Mouse (Mus musculus): Measurements from ENCODE around the gene Pitpnm2.
A peak's percentile ranks its signal among the peaks of the same experiment; 100 is the strongest.

The Pitpnm2 gene

DNA sequence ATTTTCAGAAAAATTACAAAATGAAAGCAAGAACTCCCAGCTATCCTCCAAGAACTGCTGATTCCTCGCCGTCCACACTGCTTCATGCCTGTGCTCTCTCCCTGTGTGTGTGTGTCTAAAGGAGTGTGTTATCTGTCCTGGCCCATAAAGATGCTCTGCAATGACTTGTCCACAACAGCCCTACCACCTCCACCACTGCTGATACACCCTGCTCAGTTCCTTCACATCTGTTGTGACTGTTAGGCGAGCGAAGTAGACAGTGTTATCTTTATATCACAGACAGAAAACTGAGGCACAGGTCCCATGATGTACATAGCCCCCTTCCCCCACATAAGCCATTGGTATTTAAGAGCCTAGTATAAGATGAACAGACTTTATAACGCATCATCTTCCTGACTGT, 67.5 kb downstream of the Pitpnm2 start:
- no peak for DNase-seq (ENCODE audit: low read depth, low spot score)

DNA sequence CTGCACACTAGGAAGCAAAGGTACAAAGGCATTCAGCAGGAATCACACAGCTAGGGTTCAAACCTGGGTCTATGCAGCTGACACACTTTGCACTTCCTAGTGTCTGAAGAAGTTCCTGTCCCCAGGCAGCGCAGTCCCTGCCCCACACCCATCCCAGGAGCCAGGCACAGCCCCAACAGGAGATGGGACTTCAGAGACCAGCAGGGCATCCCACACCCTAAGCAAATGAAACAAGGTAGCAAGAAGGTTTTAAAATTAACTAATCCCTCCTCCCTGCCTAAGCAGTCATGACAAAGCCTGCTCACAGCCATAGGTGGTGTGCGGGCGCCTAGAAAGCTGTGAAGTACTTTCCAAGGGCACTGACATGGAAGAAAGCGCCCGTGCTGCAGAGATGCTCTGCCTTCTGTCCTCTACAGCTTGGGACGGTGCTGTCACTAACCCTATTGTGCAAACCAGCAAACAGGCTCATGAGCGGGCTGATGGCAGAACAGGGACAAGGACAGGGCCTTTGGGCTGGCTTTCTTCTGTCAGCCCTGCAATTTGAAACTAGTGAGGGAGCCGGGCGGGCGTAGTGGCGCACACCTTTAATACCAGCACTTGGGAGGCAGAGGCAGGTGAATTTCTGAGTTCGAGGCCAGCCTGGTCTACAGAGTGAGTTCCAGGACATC, 68.9 kb downstream of the Pitpnm2 start:
- no peak for DNase-seq (ENCODE audit: low read depth, low spot score)

DNA sequence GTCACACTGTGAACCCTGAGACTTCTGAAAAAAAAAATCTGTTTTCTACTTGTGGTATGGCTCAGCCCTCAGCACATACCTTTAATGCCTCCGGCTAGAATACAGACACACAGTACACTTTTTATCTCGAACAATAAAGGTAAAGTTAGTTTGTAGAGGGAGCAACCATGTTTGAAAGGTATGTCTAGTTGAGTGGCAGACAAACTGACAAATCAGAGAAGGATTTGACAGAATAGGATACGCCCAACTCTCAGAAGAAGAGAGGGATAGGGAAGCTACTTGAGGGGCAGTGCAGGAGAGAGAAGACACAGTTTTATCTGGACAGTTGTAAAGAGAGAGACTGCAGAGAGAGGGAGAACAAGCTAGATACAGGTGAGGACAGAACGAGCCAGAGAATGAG, 70.1 kb downstream of the Pitpnm2 start:
- DNase-seq (ENCODE audit: low read depth, low spot score): no peak

DNA sequence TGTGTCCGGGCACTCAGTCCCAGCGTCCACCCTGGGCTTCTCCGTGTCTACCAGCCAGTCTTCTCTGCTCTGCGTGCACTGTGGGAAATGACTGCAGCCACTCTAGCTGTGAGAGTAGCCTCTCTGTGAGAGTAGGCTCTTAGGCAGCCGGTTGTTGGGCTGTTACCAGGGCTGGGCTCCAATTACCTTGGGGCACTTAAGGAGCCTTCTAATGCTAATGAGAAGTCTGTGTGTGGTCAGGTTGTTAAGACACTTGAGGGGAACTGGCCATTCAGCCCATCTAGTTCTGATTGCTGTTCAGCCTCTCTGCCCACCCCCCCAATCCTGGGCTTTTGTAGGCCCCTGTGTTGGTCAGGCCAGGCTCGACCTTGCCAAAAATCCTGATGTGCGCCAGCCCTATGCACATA, 72.8 kb downstream of the Pitpnm2 start:
- DNase-seq (ENCODE audit: low read depth, low spot score): no peak

DNA sequence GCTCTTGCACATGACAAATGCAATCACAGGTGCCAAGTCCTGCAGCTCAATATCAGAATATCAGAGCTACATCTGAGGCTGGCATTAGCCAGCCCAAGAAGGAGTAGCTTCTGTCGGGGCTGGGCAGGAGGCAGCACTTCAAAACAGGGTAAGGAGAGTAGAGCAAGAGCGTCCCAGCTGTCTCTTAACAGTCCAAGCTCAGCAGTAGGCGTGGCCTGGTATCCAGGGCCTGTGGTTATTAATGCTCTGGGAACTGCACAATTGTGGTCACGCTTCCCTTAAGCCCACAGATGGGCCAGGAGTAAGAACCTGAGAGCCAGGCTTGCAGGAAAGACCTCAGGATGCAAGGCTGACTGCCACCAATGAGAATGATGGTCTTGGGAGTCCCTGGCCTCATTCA, 74.4 kb downstream of the Pitpnm2 start:
- peak; percentile 65 for DNase-seq (ENCODE audit: low read depth, low spot score)

DNA sequence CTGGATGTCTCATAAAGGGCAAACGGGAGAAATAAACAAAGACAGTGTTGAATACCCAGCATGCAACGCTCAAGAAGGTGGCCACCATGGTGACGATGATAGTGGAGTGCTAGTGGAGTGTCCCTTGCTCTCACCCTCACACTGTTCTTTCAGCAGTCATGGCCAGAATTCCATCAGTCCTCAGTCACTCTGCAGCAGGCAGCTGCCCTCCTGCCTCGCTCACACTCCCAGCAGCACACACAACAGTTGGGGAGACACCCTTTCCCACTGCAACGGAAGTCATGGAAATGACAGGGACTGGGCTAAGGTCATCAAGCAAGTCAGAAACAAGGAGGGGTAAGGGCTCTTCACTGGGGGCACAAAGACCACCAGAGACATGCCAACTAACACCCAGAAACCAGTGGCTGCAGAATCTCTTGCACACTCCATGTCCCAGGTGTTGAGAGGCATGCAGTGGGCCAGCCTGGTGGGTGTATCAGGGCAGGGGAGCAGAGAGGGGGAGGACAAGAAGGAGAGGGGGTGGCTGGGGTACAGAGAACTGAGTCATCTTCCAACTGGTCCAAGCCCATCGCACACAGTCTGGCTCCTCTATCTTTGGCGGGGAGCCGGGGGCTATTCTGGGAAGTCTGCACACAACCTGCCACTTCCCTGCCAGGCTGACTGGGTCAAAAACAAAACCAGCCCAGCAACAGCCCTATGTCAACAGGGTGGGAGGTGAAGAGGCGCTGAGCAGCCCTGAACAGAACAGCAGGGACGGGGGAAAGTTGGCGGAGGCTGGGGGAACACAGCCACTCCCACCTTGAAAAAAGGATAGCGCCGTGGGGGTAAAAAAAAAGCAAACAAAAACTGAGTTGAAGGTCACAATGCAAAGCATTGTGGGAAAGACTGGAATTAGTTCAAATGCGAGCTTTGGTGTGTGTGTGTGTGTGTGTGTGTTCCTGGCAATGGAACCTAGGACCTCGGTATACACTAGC, 76.3 kb downstream of the Pitpnm2 start:
- peak; percentile 83 for DNase-seq (ENCODE audit: low read depth, low spot score)

DNA sequence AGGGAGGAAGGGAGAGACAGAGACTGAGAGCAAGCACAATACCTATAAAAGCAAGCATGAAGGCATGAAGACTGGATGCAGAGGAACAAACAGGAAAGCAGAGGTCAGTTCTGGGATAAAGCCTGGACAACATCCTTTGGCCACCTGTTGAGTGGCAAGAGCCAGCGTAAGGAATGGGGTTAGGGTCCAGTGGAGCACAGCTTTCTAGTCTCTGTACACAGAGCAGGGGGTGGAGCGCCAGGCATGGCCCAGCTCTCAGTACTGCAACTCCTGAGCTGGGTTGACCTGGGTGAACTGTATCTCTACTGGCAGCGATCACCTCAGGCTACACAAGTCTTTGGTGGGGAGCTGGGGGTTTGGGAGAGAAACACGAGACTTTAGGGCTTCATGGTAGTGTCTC, 77.3 kb downstream of the Pitpnm2 start:
- DNase-seq (ENCODE audit: low read depth, low spot score): no peak

DNA sequence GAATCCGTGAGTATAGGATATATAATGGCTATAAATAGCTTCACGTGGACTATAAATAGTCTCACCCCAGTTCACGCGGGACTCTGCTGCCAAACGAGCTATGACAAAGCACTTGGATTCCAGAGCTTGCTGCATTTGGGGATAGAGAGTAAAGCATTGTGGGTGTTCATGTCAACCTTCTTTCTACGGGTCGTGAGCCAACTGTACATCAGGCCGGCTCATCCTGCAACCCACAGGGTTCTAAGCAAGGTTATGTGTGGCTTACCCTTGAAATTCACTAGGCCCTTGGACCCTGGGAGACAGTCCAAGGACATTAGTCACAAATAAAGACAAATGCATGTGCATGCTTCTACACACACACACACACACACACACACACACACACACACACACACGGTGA, 77.8 kb downstream of the Pitpnm2 start:
- no peak for DNase-seq (ENCODE audit: low read depth, low spot score)

DNA sequence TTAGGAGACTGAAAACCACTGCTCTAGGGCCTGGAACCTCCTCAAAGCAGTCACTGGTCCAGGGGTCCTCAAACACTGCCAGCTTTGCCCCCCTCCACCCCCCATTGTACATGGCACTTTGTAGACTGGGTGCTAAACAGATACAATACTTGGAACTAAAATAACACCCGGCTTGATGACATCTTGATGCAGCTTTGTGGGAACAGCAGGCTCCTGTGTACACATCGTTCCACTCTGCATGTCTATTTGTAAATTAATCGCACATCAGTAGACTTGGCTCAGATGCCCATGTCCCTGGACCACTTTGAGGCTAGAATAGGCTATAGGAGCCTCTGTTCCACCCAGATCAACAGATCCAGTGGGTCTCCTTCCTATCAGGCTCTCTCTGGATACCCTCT, 80.3 kb downstream of the Pitpnm2 start:
- DNase-seq (ENCODE audit: low read depth, low spot score): no peak

DNA sequence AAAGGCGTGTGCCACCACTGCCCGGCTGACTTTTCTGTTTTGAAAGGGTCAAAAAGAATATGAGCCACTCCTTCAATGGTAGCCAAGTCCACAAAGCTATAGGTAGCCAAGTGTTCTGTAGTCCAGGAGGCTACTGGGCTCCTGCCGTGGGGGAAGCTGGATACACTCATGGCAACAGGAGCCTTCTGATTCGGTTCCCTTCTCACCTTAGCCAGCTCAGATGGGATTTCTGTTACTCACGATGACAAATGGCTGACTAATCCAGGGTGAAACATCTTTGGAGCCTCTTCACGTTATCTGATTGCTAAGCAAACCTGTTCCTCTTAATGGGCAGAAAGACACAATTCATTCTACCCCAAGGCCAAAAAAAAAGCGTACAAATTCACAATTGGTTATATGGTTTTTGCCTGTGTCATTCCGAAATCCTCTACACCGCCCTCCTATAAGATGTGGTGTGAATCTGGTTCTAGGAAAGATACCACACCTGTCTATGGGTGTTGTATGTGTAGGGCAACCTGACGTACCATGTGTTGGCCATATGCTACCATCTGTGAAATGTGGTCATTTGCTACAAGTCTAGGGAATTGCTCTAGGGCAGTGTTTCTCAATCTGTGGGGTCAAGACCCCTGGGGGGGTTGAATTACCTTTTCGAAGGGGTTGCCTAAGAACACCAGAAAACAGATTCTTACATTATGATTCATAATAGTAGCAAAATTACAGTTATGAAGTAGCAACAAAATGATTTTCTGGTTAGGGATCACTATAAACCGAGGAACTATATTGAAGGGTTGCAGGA, 80.9 kb downstream of the Pitpnm2 start:
- peak; percentile 63 for DNase-seq (ENCODE audit: low read depth, low spot score)

DNA sequence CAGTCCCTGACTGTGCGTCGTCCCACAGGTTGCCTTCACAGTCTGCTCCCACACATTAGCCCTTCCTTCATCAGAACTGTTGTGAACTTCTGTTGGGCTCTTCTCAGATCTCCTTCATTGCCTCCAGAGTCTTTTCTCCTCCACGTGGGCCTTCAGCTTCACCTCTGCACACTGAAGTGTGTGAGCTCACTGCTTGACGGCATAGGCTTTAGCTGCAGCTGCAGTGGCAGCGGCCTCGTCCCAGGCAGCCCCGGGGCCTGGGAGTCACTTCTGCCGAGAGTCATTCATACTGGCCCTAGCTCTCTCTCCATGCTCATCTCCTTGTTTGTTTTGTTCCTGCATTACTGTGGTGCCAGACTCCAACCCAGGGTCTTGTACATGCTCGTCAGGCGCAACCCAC, 81.9 kb downstream of the Pitpnm2 start:
- DNase-seq (ENCODE audit: low read depth, low spot score): no peak

DNA sequence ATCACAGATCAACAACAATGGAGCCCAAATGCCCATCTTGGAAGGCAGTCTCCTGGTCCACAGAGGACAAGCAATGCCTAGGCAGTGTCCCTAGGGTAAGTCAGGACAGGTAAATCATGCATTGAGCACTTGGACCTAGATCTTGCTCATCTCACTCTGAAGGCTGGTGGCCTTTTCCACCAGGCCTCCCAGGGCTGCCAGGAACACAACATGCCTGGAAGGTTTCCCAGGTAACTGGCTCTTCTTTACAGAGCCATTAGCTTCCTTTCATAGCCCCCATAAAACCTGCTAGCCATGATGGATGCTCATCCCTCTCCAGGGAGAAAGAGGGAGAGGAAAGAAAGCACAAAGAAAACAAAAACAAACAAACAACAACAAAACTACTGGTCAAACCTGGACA, 82.8 kb downstream of the Pitpnm2 start:
- no peak for DNase-seq (ENCODE audit: low read depth, low spot score)

DNA sequence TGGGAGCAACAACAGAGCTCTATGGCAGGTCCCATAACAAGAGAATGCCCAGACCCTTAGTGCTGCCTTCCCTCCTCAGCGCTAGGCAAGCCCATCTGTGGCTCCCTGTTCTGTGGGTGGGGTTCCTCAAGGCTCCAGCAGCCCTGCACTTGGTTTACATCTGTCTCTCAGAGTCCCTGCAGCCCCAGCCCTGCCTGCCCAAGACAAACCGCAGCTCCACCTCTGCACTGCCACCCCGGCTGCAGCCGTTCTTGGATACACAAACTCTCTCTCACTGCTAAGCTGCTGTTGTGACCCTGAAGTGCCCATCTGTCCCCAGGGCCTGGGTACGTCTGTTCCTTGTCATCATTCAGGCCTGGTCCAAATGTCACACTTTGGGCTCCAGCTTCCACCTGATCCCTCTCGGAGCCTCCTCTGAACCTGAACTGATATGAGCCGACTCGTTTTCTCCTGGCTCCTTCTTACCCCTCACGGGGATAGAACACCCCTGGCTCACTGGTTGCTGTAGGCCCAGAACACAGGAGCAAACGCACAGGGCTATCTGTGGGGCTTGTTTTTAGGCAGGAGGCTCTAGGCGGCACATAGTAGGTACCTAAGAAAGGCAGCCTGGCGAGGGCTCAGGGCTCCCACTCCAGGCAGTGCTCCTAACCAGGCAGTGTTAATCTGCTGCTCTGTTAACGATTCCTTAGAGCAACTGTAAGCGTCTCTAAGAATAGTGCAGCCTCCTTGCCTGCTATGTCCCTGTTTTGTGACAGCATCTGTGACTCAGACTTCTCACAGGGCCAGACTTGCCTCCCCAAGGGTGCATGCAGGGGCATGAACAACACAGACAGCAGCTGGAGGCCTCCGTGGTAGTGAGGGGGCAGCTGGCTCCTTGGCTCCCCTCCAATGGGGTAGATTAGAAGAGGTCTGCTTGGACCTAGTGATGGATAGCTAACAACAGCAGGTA, 83.7 kb downstream of the Pitpnm2 start:
- peak; percentile 58 for DNase-seq (ENCODE audit: low read depth, low spot score)

DNA sequence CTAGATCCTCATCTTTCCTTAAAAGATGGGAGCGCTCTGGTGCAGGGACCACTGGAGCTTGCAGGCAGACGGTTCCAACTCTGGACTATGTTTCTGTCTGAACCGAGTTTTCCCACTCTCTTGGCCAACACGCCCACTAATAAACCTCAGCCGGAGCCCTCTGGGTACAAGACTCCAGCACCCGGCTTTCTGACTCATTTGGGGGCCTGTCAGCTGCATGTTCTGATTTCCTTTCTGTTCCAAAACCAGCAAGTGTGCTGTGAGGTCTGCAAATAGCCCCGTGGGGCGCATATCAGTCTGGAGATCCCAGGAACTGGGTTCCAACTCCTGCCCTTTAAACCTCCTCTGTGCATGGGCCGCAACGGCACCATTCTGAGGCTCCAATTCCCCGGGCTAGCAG, 86.1 kb downstream of the Pitpnm2 start:
- no peak for DNase-seq (ENCODE audit: low read depth, low spot score)

DNA sequence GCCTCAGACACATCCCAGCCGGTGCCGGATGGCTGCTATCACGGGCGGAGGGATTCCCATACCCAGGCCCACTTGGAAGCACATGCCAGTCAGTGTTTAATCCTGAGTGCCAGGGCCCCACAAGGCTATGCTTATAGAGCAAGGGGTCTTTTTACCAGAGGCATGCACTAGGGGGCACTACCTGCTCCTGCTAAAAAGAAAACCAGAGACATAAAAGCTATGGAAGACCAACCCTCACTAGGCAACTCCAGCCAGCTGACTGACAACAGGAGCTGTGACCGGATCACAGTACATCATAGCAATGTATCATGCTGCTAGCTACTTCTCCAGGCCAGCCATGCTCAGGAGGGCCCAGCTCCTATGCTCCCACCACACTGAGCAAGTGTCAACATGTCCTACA, 87.0 kb downstream of the Pitpnm2 start:
- peak; percentile 60 for DNase-seq (ENCODE audit: low read depth, low spot score)

DNA sequence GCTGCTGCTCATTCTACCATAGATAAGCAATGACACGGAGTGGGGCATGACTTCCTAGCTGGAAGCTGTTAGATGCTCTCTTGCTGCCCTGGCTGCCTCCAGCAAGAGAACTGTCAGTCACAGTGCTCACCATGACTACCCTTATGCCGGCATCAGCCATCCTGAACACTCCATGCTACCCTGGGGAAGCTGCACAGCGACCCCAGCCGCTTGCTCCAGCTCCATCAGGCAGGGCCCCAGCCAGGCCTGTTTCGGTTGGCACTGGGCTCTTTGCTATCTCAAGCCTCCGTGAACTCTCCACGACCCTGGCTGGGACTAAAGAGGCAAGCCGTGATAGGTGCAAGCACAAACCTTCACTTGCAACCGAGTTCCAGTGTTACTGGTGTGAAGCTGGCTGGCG, 87.7 kb downstream of the Pitpnm2 start:
- no peak for DNase-seq (ENCODE audit: low read depth, low spot score)

DNA sequence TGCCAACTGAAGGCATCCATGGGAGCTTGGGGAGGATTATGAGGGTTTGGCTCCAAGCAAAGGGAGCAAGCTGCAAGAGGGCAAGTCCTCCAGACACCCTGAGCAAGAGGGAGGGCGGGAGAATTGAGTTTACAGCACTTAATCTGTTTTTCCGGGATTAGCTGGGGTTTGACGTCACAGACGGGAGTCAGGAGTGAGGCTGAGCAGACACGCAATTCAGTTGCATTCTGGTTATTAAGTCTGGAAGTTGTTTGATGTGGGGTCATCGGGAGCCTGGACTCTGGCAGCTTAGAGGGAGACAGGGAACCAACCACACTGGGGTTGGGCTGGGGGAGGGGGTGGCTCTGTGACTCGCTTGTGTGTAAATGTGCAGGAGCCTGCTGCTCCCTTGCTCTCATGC, 90.1 kb downstream of the Pitpnm2 start:
- DNase-seq (ENCODE audit: low read depth, low spot score): no peak

DNA sequence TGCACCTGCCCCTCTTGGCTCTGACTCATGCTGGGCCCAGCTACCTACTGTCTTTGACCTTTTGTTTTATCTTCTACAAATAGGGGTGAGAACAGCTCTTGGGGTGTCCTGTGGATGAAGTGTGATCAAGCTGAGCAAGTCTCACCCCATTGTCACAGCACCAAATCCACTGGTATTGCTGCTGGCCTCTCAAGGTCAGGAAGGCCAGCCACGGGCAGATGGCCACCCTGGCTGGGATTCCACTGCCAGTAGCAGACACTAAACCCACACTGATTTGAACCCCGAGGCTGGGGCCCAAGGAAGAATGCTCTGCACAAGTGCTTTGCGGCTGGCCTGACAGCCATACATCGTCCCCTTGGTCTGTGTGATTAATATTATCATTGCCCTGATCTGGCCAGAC, 91.3 kb downstream of the Pitpnm2 start:
- no peak for DNase-seq (ENCODE audit: low read depth, low spot score)

DNA sequence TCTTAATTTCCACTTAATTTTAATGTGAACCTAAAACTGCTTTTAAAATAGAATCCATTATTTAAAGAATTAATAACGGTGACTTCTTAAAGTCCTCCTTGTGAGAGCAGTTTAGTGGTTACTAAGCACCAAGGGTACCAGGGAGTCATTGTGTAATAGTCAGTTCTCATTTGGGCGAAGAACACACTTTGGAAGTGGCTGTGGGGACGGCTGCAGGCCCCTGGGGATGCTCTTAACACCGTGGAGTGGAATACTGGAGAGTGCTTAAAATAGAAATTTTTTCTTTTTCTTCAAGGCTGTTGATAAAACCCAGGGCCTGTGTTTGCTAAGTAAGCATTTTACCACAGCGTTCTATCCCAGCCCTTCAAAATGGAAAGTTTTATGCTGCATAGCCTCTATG, 93.6 kb downstream of the Pitpnm2 start:
- no peak for DNase-seq (ENCODE audit: low read depth, low spot score)

DNA sequence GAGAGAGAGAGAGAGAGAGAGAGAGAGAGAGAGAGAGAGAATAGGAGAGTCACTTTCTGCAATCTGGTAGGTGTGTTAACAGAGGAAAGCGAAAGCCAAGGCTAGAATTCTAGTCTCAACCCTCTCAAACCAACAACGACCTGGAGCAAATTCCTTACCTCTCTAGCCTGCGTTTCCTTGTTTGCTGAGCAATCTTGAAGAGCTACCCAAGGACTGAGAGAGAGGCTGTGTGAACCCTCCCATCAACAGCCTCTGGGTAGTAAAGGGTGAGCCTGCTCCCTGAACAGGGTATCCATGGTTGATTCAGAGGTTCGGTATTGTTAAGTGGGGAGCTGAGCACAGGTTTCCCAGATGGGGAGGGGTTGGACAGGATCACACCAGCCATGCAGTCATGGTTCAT, 96.8 kb downstream of the Pitpnm2 start:
- DNase-seq (ENCODE audit: low read depth, low spot score): no peak

DNA sequence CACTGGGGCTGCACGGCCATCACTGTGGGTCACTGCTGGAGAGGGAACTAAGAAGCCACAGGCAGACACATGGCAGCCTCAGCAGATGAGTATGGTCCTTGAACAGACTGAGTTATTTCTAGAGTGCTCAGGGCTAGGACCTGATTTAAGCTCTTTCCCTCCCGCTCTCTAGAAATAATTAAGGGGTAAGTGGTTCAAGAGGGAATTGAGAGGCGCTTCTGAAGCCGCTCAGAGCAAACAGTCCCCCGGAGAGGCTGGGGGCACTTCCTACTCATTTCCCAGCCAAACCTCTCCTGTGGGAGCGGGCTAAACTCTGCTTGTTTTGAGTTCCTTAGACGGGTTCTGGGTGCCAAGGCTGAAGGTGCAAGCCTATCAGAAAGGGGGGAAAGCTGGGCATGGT, 98.7 kb downstream of the Pitpnm2 start:
- DNase-seq (ENCODE audit: low read depth, low spot score): no peak
